Mouse (Mus musculus) embryonic facial prominence, embryonic 15.5 days (tissue): ENCODE measurements around the gene Mbd3. TPM values are rescaled to one million over a fixed set of nuclear protein-coding genes. Genes with fewer than 3 reads are reported as not detected.

Source experiments
- ATAC-seq: fragments of 200-750 bp; cut with Nextera tagmentation; 2 replicates; pipeline ENCODE4 v1.8.0; 2017; ENCODE audit warnings: low read depth, moderate TSS enrichment; ENCODE audit not compliant: insufficient number of reproducible peaks, low FRiP score, low TSS enrichment
- H3K27ac ChIP-seq: fragments of 300-500 bp; sonication (generic); replicated peaks from 2 replicates; pipeline ENCODE4 v1.5.1; 2015; ENCODE audit warnings: mild to moderate bottlenecking, inconsistent platforms
- H3K27me3 ChIP-seq: fragments of 300-500 bp; sonication (generic); 2 replicates; pipeline ENCODE4 v1.6.1; 2015; ENCODE audit warnings: inconsistent platforms
- H3K36me3 ChIP-seq: fragments of 300-500 bp; sonication (generic); 2 replicates; pipeline ENCODE4 v1.6.1; 2015; ENCODE audit warnings: mild to moderate bottlenecking, inconsistent platforms
- H3K4me1 ChIP-seq: fragments of 300-500 bp; sonication (generic); 2 replicates; pipeline ENCODE4 v1.6.1; 2015; ENCODE audit warnings: inconsistent platforms
- H3K4me2 ChIP-seq: fragments of 300-500 bp; sonication (generic); replicated peaks from 2 replicates; pipeline ENCODE4 v1.6.1; 2015; ENCODE audit warnings: mild to moderate bottlenecking, inconsistent platforms
- H3K4me3 ChIP-seq: fragments of 300-500 bp; sonication (generic); replicated peaks from 2 replicates; pipeline ENCODE4 v1.5.1; 2015; ENCODE audit warnings: mild to moderate bottlenecking, inconsistent platforms
- H3K9ac ChIP-seq: fragments of 300-500 bp; sonication (generic); 2 replicates; pipeline ENCODE4 v1.6.1; 2015; ENCODE audit warnings: inconsistent platforms
- H3K9me3 ChIP-seq: fragments of 300-500 bp; sonication (generic); replicated peaks from 2 replicates; pipeline ENCODE4 v1.6.1; 2016; ENCODE audit warnings: inconsistent platforms
- WGBS: fragments of 180-500 bp; shearing (Covaris S2); methylation state at CpG from one replicate; pipeline ENCODE4 v1.1.7; 2015; 5-methylcytosine and 5-hydroxymethylcytosine counted together
- polyA plus RNA-seq: library from polyadenylated mRNA; unstranded; fragments of >200 nt; fragmentation: Nextera tagmentation; extraction: Ambion mirVana; gene quantifications from 2 replicates; pipeline ENCODE4 v1.2.1, GENCODE M21; 2015

Mbd3 gene
- polyA plus RNA-seq, result 247 and 250 TPM in 2 replicates

- peak; percentile 97 for ATAC-seq
- Histone ChIP-seq H3K27ac (peak within 1 kb of the TSS; percentile 99), H3K27me3 (no peaks in the 10 kb centered on the region), H3K9ac (peak within 1 kb of the TSS; percentile 91), H3K4me2 (peak within 1 kb of the TSS; percentile 83), H3K36me3 (peaks cover 62% of the 10 kb centered on the region), H3K4me3 (peak within 1 kb of the TSS; percentile 82), H3K4me1 (peaks cover 30% of the 10 kb centered on the region), H3K9me3 (0 out of 2 replicates have a peak, but pooled peaks cover 3% of the 10 kb centered on the region)
- WGBS, result under 1% methylated on average over 77 of the region's 82 CpGs
Observed at GRCm38 (mm10) chr10:80399191-80399972, at the start of gene Mbd3. TSS of gene Mbd3 (minus strand) at chr10:80399550.

DNA sequence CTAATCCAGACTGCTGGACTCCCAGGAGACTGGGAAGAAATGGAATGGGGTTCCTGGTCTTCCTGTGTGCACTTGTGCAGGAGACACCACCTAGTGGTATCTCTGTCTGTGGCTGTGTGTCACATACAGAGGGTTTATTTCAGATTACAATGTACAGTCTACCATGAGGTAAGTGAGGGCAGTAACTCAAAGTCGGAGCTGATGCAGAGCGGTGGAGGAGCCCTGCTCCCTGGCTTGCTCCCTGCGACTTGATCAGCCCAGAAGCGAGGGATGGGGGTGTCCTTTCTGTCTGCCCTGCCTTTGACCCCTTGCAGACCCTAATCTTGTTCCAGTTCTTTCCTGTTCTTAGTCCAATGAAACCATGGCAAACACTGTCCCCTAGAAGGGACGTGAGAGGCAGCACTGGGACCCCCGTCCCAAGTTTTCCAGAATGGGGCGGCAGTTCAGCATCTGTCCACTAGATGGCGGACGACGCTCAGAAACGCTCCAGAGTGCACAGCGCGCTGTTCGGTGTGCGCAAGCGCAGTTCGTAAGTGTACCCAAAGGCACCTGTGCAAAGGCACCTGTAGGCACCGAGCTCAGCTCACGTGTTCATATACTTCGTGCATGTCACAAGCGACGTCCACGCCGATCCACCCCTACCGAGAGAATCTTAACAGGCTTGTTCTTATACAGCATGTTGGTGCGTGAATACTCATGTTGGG is 46.7 kb upstream of the Mbd3 start:
- peak overlapping the region; percentile 19; the same call in 1 of the 2 replicates for H3K4me2 ChIP-seq
- H3K27ac ChIP-seq, result no peak overlapping the region
- H3K4me3 ChIP-seq, result no peak overlapping the region
- no peaks in the 10 kb centered on the region for H3K36me3 ChIP-seq
- no peak overlapping the region for H3K9ac ChIP-seq
- H3K4me1 ChIP-seq, result peaks cover 15% of the 10 kb centered on the region
- peaks cover 18% of the 10 kb centered on the region for H3K27me3 ChIP-seq
- no peaks in the 10 kb centered on the region for H3K9me3 ChIP-seq
- 8% methylated on average over 26 of the region's 26 CpGs for WGBS
- peak; percentile 35; the same call in 1 of the 2 replicates for ATAC-seq

- Histone ChIP-seq H3K4me1 (peaks cover 11% of the 10 kb centered on the region; the same call in 1 of the 2 replicates), H3K27ac (no peak overlapping the region), H3K27me3 (peaks cover 13% of the 10 kb centered on the region), H3K36me3 (no peaks in the 10 kb centered on the region), H3K9me3 (no peaks in the 10 kb centered on the region), H3K4me3 (no peak overlapping the region), H3K4me2 (no peak overlapping the region), H3K9ac (no peak overlapping the region)
- 35% methylated on average over 1 of the region's 1 CpGs for WGBS
- no peak for ATAC-seq
Observed at GRCm38 (mm10) chr10:80445052-80445451, 45.7 kb upstream of the Mbd3 start.

DNA sequence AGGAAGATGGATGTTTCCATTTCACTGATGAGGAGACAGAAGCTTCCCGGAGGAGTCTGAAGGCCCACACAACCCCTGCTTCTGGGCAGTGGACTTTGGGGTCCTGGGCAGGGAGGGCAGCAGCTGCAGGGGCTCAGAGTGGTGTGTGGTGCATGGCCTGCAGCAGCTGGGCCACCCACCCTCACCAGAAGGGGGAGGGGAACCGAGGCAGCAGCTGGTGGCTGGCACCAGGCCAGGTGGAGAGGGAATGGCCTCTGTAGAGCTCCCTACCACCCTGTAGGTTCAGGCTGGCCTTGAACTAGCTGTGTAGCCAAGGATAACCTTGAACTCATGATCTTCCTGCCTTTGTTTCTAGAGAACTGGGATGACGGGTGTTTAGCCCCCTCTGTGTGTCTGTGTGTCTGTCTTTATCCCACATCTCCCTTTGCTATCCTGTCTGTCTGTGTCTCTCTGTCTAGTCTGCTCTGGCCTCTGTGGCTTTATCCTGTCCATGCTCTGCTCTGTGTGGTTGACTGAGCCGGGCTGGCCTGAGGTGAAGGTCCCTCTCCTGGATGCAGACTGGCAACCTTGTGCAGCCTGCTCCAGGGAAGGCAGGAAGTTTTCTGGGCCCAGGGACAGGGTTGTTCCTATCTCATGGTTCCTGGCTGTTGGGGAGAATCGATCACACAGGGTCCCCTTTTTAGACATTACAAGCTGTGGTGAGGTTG is 45.1 kb upstream of the Mbd3 start:
- peaks cover 11% of the 10 kb centered on the region; the same call in 1 of the 2 replicates for H3K4me1 ChIP-seq
- WGBS, result 46% methylated on average over 5 of the region's 5 CpGs
- H3K36me3 ChIP-seq, result no peaks in the 10 kb centered on the region
- peaks cover 13% of the 10 kb centered on the region for H3K27me3 ChIP-seq
- H3K27ac ChIP-seq, result no peak overlapping the region
- no peak for ATAC-seq
- no peaks in the 10 kb centered on the region for H3K9me3 ChIP-seq
- H3K4me2 ChIP-seq, result no peak overlapping the region
- H3K9ac ChIP-seq, result no peak overlapping the region
- H3K4me3 ChIP-seq, result no peak overlapping the region

- H3K9ac ChIP-seq, result no peak overlapping the region
- no peaks in the 10 kb centered on the region for H3K9me3 ChIP-seq
- no peak overlapping the region for H3K4me3 ChIP-seq
- H3K36me3 ChIP-seq, result no peaks in the 10 kb centered on the region
- peaks cover 11% of the 10 kb centered on the region for H3K27me3 ChIP-seq
- WGBS, result 76% methylated on average over 8 of the region's 8 CpGs
- no peak overlapping the region for H3K27ac ChIP-seq
- peaks cover 11% of the 10 kb centered on the region; the same call in 1 of the 2 replicates for H3K4me1 ChIP-seq
- H3K4me2 ChIP-seq, result no peak overlapping the region
- no peak for ATAC-seq
Observed at GRCm38 (mm10) chr10:80443575-80444278, 44.4 kb upstream of the Mbd3 start.

GRCm38 (mm10) chr10:80442989-80443388 is 43.6 kb upstream of the Mbd3 start:
- Histone ChIP-seq H3K9ac (no peak overlapping the region), H3K4me2 (no peak overlapping the region), H3K27me3 (peaks cover 6% of the 10 kb centered on the region), H3K4me1 (peaks cover 11% of the 10 kb centered on the region; the same call in 1 of the 2 replicates), H3K36me3 (no peaks in the 10 kb centered on the region), H3K4me3 (no peak overlapping the region), H3K27ac (no peak overlapping the region), H3K9me3 (no peaks in the 10 kb centered on the region)
- no peak for ATAC-seq
- 62% methylated on average over 2 of the region's 2 CpGs for WGBS

DNA sequence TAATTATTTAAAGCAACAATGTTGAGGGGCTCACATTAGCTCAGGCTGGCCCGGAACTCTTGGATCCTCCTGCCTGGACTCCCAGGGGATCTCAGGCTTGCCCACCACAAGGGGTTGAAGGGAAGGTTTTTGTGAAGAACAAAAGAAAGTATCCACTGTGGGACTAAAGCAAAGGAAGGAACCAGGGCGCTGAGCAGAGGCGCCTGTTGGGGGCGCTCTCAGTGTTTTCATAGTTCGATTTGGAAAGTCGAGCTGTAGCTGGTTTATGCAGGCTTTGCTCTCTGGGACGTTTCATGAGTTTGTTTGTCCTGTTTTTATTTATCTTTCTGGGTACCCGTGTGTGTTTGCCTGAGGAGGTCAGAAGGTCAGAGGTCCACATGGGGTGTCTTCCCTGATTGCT is 42.2 kb upstream of the Mbd3 start:
- no peak for ATAC-seq
- Histone ChIP-seq H3K4me2 (no peak overlapping the region), H3K4me3 (no peak overlapping the region), H3K4me1 (peaks cover 11% of the 10 kb centered on the region; the same call in 1 of the 2 replicates), H3K9ac (no peak overlapping the region), H3K9me3 (no peaks in the 10 kb centered on the region), H3K36me3 (no peaks in the 10 kb centered on the region), H3K27me3 (no peaks in the 10 kb centered on the region), H3K27ac (no peak overlapping the region)
- 65% methylated on average over 8 of the region's 8 CpGs for WGBS

- Histone ChIP-seq H3K4me2 (no peak overlapping the region), H3K9ac (no peak overlapping the region), H3K27ac (no peak overlapping the region), H3K36me3 (no peaks in the 10 kb centered on the region), H3K27me3 (no peaks in the 10 kb centered on the region), H3K4me3 (no peak overlapping the region), H3K4me1 (peaks cover 14% of the 10 kb centered on the region), H3K9me3 (no peaks in the 10 kb centered on the region)
- no peak for ATAC-seq
Observed at GRCm38 (mm10) chr10:80440031-80440430, 40.7 kb upstream of the Mbd3 start.

DNA sequence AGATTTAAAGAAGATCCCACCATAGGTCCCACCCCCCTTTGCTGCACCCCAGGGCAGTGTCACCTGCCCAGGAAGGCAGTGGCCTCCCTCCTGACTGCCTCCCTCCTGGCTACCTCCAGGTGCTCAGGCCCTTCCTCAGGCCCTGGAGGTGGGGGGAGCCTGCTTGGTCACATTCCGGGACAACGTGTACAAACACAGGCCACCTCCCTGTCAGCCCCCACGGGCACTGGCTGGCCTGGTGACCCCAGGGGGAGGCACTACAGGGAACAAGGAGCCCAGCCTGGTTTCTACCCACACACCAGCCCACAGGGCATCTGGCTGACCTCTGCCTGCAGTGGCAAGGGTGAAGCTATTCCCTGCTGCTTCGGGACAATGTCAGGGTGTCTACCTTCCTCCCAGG is 38.6 kb upstream of the Mbd3 start:
- H3K9ac ChIP-seq, result no peak overlapping the region
- no peak overlapping the region for H3K4me2 ChIP-seq
- no peaks in the 10 kb centered on the region for H3K27me3 ChIP-seq
- no peaks in the 10 kb centered on the region for H3K36me3 ChIP-seq
- H3K9me3 ChIP-seq, result no peaks in the 10 kb centered on the region
- no peak overlapping the region for H3K27ac ChIP-seq
- no peak overlapping the region for H3K4me3 ChIP-seq
- 52% methylated on average over 4 of the region's 4 CpGs for WGBS
- peaks cover 14% of the 10 kb centered on the region for H3K4me1 ChIP-seq
- ATAC-seq, result no peak

DNA sequence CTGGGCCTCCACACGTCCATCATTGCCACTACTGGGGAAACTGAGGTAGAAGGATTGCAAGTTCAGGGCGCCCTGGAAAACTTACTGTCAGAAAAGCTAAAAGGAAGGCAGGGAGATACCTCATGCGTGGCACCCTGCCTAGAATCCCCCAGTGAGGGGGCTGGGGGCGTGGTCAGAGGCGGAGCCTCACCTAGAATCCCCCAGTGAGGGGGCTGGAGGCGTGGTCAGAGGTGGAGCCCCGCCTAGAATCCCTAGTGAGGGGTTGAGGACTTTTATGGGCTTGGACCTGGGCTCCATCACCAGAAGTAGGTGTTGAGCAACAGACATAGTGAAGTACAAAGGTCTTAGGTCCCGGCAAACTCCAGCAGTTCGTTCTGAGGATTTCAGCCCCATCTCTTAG is 36.9 kb upstream of the Mbd3 start:
- Histone ChIP-seq H3K4me3 (peak overlapping the region; percentile 8), H3K4me2 (no peak overlapping the region), H3K27me3 (no peaks in the 10 kb centered on the region), H3K4me1 (peaks cover 23% of the 10 kb centered on the region), H3K36me3 (no peaks in the 10 kb centered on the region), H3K9ac (no peak overlapping the region), H3K9me3 (no peaks in the 10 kb centered on the region), H3K27ac (peak overlapping the region; percentile 78)
- ATAC-seq, result no peak
- WGBS, result 9% methylated on average over 9 of the region's 9 CpGs
